ENCODE assay signal across 8 mouse cellular contexts in the genomic region with DNA sequence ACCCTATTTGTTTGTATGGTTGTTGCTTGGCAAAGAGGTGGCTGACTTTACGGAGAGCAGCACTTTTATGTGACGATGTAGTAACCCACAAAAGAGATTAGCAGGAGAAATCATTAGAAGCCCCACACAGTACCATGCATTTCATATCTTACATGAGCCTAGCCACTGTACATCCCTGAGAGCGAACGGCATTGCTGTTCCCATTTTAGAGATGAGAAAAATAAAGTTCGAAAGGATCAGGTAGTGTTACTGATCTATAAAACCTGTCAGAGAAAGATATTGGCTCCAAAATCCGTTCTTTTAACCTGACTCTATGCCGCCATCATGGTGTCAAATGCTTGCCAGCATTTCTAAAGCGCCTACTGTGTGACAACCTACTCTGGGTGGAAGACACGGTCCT. TPM values are rescaled to one million over a fixed set of nuclear protein-coding genes. Genes with fewer than 3 reads are reported as not detected.
DNase-seq lines count a peak whose midpoint lies in the region; ATAC-seq and TF ChIP-seq lines count a peak whose summit lies in the region.

No protein-coding gene starts in this region.

- peaks cover 34 to 51% of the 10 kb centered on the region in 2 experiments for H3K4me1 ChIP-seq in heart, embryonic 14.5 days (ENCODE audit: control insufficient read depth in 2 of 2, insufficient read depth in 2 of 2, low read length in 2 of 2)
- peaks cover 4% of the 10 kb centered on the region for H3K4me1 ChIP-seq in ES-Bruce4 (ENCODE audit: control insufficient read depth, insufficient read depth, low read length)
- peaks cover 14% of the 10 kb centered on the region; the same call in 1 of the 2 replicates for H3K4me1 ChIP-seq in forebrain, postnatal 0 days (ENCODE audit: insufficient read depth)
- H3K4me1 ChIP-seq in liver, embryonic 16.5 days (ENCODE audit: control insufficient read depth, low read depth, low read length) = peaks cover 82% of the 10 kb centered on the region

- H3K36me3 ChIP-seq in heart, embryonic 14.5 days (ENCODE audit: control insufficient read depth, insufficient read depth, low read length) = no peaks in the 10 kb centered on the region
- H3K36me3 ChIP-seq in ES-Bruce4 (ENCODE audit: control insufficient read depth, insufficient read depth, low read length, poor library complexity, severe bottlenecking) = no peaks in the 10 kb centered on the region
- no peaks in the 10 kb centered on the region for H3K36me3 ChIP-seq in forebrain, postnatal 0 days (ENCODE audit: insufficient read depth)
- H3K36me3 ChIP-seq in liver, embryonic 16.5 days (ENCODE audit: control insufficient read depth, insufficient read depth) = no peaks in the 10 kb centered on the region

- no peak overlapping the region for H3K4me3 ChIP-seq in heart, embryonic 14.5 days (ENCODE audit: control insufficient read depth in 1 of 2, insufficient read depth in 1 of 2, low read depth in 1 of 2, low read length in 2 of 2)
- H3K4me3 ChIP-seq in ES-Bruce4 (ENCODE audit: low read depth, low read length) = no peak overlapping the region
- no peak overlapping the region for H3K4me3 ChIP-seq in forebrain, postnatal 0 days (ENCODE audit: low read depth, low read length)
- no peak overlapping the region for H3K4me3 ChIP-seq in liver, embryonic 16.5 days (ENCODE audit: low read depth, low read length)

- peak overlapping the region; percentile 69 to 94 for H3K27ac ChIP-seq in heart, embryonic 14.5 days (replicated peaks in 1 of 2; ENCODE audit: control insufficient read depth in 1 of 2, insufficient read depth in 1 of 2, low read depth in 2 of 2, low read length in 2 of 2)
- H3K27ac ChIP-seq in ES-Bruce4 (ENCODE audit: insufficient read depth, low read length) = peak overlapping the region; percentile 93
- peak overlapping the region; percentile 91 for H3K27ac ChIP-seq in forebrain, postnatal 0 days (ENCODE audit: low read depth, low read length)
- H3K27ac ChIP-seq in liver, embryonic 16.5 days (ENCODE audit: low read length) = peak overlapping the region; percentile 95

- DNase-seq in heart, postnatal 10 days = no peak
- DNase-seq in forebrain, postnatal 0 days = no peak
- no peak for DNase-seq in adrenal gland, adult 2 months
- DNase-seq in adrenal gland, postnatal 10 days = no peak
- DNase-seq in right cerebral cortex, postnatal 10 days (ENCODE audit: low spot score in 2 of 2) = no peak

- no peak overlapping the region for H3K4me2 ChIP-seq in heart, embryonic 14.5 days (ENCODE audit: low read length)
- no peak overlapping the region for H3K4me2 ChIP-seq in forebrain, postnatal 0 days (ENCODE audit: low read depth)
- peak overlapping the region; percentile 58; the same call in 1 of the 2 replicates for H3K4me2 ChIP-seq in liver, embryonic 16.5 days (ENCODE audit: low read depth, low read length)

- no peak for ATAC-seq in heart, embryonic 14.5 days (ENCODE audit: insufficient number of reproducible peaks, insufficient read depth, low FRiP score, low read depth)
- ATAC-seq in forebrain, postnatal 0 days = no peak
- no peak for ATAC-seq in liver, embryonic 16.5 days (ENCODE audit: low read depth)

- no peaks in the 10 kb centered on the region for H3K9me3 ChIP-seq in heart, embryonic 14.5 days (ENCODE audit: control insufficient read depth, low read length)
- H3K9me3 ChIP-seq in ES-Bruce4 (replicated peaks; ENCODE audit: control insufficient read depth, insufficient read depth, low read length, poor library complexity, severe bottlenecking) = peaks cover 45% of the 10 kb centered on the region
- H3K9me3 ChIP-seq in forebrain, postnatal 0 days (ENCODE audit: low read length) = no peaks in the 10 kb centered on the region
- H3K9me3 ChIP-seq in liver, embryonic 16.5 days (replicated peaks; ENCODE audit: control insufficient read depth, low read length) = no peaks in the 10 kb centered on the region

- H3K9ac ChIP-seq in heart, embryonic 14.5 days (ENCODE audit: low read length) = no peak overlapping the region
- H3K9ac ChIP-seq in ES-Bruce4 (ENCODE audit: low read depth, poor library complexity, severe bottlenecking) = no peak overlapping the region
- no peak overlapping the region for H3K9ac ChIP-seq in forebrain, postnatal 0 days
- H3K9ac ChIP-seq in liver, embryonic 16.5 days (ENCODE audit: low read depth, low read length) = peak overlapping the region; percentile 36; the same call in 1 of the 2 replicates

- no peak for TF ChIP-seq EP300 in ES-Bruce4 (IDR thresholded peaks at IDR 0.05; ENCODE audit: insufficient read depth, low read depth, low read length)

- intact Hi-C loops in heart, postnatal 10 days (cut with DNase I) = no loop called here

- TF ChIP-seq POLR2A in ES-Bruce4 (IDR thresholded peaks at IDR 0.05; ENCODE audit: insufficient read depth, low read length) = no peak

- H3K27me3 ChIP-seq in heart, embryonic 14.5 days (ENCODE audit: control insufficient read depth, insufficient read depth, low read length) = no peaks in the 10 kb centered on the region
- no peaks in the 10 kb centered on the region for H3K27me3 ChIP-seq in ES-Bruce4 (ENCODE audit: control insufficient read depth, insufficient read depth, low read length, poor library complexity, severe bottlenecking)
- no peaks in the 10 kb centered on the region for H3K27me3 ChIP-seq in forebrain, postnatal 0 days (ENCODE audit: insufficient read depth, low read length)
- no peaks in the 10 kb centered on the region for H3K27me3 ChIP-seq in liver, embryonic 16.5 days (ENCODE audit: control insufficient read depth, insufficient read depth, low read depth, low read length)

- WGBS in heart, embryonic 14.5 days = 71% methylated on average over 9 of the region's 9 CpGs
- WGBS in forebrain, postnatal 0 days = 71% methylated on average over 9 of the region's 9 CpGs
- 72% methylated on average over 9 of the region's 9 CpGs for WGBS in liver, embryonic 16.5 days (ENCODE audit: insufficient replicate concordance)

- TF ChIP-seq CTCF in ES-Bruce4 (IDR thresholded peaks at IDR 0.05; ENCODE audit: low read depth, low read length) = no peak
- TF ChIP-seq CTCF in forebrain, postnatal 0 days (IDR thresholded peaks at IDR 0.05; ENCODE audit: low read depth) = no peak

RNA-seq across cellular contexts. Expression of gene Atf7ip, which starts 36.2 kb away (rescaled TPM):
- 40.8 and 47.0 TPM in 2 replicates for polyA plus RNA-seq in heart, embryonic 14.5 days (2014; fragmentation: Nextera tagmentation; extraction: Ambion mirVana)
- total RNA-seq in heart, postnatal 10 days (2021) = 100 to 1,000 TPM in 1 of 2 experiments, 10 to 100 TPM in 1; 93.8 to 103 TPM
- 110 and 114 TPM in 2 replicates for polyA plus RNA-seq in ES-Bruce4 (2011; ENCODE audit: insufficient read depth, insufficient read length, low read depth, missing spikeins)
- 35.0 and 54.8 TPM in 2 replicates for total RNA-seq in forebrain, postnatal 0 days (2014; rRNA removed)
- 12.6 and 23.5 TPM in 2 replicates for polyA plus RNA-seq in forebrain, postnatal 0 days (2015; fragmentation: Nextera tagmentation; extraction: Ambion mirVana)
- polyA plus RNA-seq in liver, embryonic 16.5 days (2015; fragmentation: Nextera tagmentation; extraction: Ambion mirVana) = 15.9 and 18.0 TPM in 2 replicates
- total RNA-seq in adrenal gland, adult 2 months (2021) = 10 to 100 TPM; 60.9 to 62.4 TPM
- polyA plus RNA-seq in adrenal gland, adult 2 months (2012; rRNA removed) = 16.4 and 21.6 TPM in 2 replicates
- total RNA-seq in adrenal gland, postnatal 10 days (2021) = 100 to 1,000 TPM in 1 of 2 experiments, 10 to 100 TPM in 1; 63.7 to 105 TPM

RNA-seq across cellular contexts. Expression of gene E330021D16Rik, which starts 54.4 kb away (rescaled TPM):
- not detected in 2 replicates for polyA plus RNA-seq in heart, embryonic 14.5 days (2014; fragmentation: Nextera tagmentation; extraction: Ambion mirVana)
- not detected for total RNA-seq in heart, postnatal 10 days (2021)
- polyA plus RNA-seq in ES-Bruce4 (2011; ENCODE audit: insufficient read depth, insufficient read length, low read depth, missing spikeins) = 0.36 TPM in 1 of 2 replicates, not detected in the other
- total RNA-seq in forebrain, postnatal 0 days (2014; rRNA removed) = 0.29 TPM in 1 of 2 replicates, not detected in the other
- not detected in 2 replicates for polyA plus RNA-seq in forebrain, postnatal 0 days (2015; fragmentation: Nextera tagmentation; extraction: Ambion mirVana)
- polyA plus RNA-seq in liver, embryonic 16.5 days (2015; fragmentation: Nextera tagmentation; extraction: Ambion mirVana) = 0.27 and 0.45 TPM in 2 replicates
- not detected for total RNA-seq in adrenal gland, adult 2 months (2021)
- not detected in 2 replicates for polyA plus RNA-seq in adrenal gland, adult 2 months (2012; rRNA removed)
- total RNA-seq in adrenal gland, postnatal 10 days (2021) = not detected
